Mouse (Mus musculus) cerebellum, adult 9-11 months (tissue): ENCODE results near the gene Pnpo.
A peak's percentile ranks its signal among the peaks of the same experiment; 100 is the strongest.

Experiments
- DNase-seq: peaks from one replicate; pipeline ENCODE4 v3.0.0; 2022

Pnpo gene

GRCm38 (mm10) chr11:96943746-96944304, at the start of gene Pnpo:
Pnpo (minus strand) TSS chr11:96943986.
- DNase-seq = peak; percentile 96

GRCm38 (mm10) chr11:96992722-96993311, 49.0 kb upstream of the Pnpo start:
- no peak for DNase-seq

GRCm38 (mm10) chr11:96991501-96991900, 47.7 kb upstream of the Pnpo start:
- DNase-seq = no peak

- no peak for DNase-seq
Observed at GRCm38 (mm10) chr11:96987873-96988655, 44.3 kb upstream of the Pnpo start.

- no peak for DNase-seq
Observed at GRCm38 (mm10) chr11:96986463-96986862, 42.7 kb upstream of the Pnpo start.

- DNase-seq = no peak
Observed at GRCm38 (mm10) chr11:96984903-96985302, 41.1 kb upstream of the Pnpo start.

GRCm38 (mm10) chr11:96982859-96983258, 39.1 kb upstream of the Pnpo start, which contains the start of gene Sp2:
Sp2 (minus strand) TSS chr11:96982959.
- no peak for DNase-seq

GRCm38 (mm10) chr11:96982355-96982754, 38.6 kb upstream of the Pnpo start:
- DNase-seq = peak; percentile 88

GRCm38 (mm10) chr11:96981461-96981860, 37.7 kb upstream of the Pnpo start:
- DNase-seq = peak; percentile 53

GRCm38 (mm10) chr11:96980021-96980420, 36.2 kb upstream of the Pnpo start:
- DNase-seq = peak; percentile 45

GRCm38 (mm10) chr11:96979329-96979728, 35.5 kb upstream of the Pnpo start:
- DNase-seq = peak; percentile 52

GRCm38 (mm10) chr11:96978401-96979246, 34.8 kb upstream of the Pnpo start:
- peak; percentile 72 for DNase-seq

GRCm38 (mm10) chr11:96977606-96978400, 34.0 kb upstream of the Pnpo start:
- peak; percentile 100 for DNase-seq

GRCm38 (mm10) chr11:96976911-96977591, 33.3 kb upstream of the Pnpo start:
- no peak for DNase-seq

GRCm38 (mm10) chr11:96976379-96976687, 32.5 kb upstream of the Pnpo start:
- DNase-seq = peak; percentile 58

GRCm38 (mm10) chr11:96975511-96976378, 32.0 kb upstream of the Pnpo start:
- peak; percentile 56 for DNase-seq

GRCm38 (mm10) chr11:96974813-96975212, 31.0 kb upstream of the Pnpo start:
- DNase-seq = no peak

- DNase-seq = peak; percentile 85
Observed at GRCm38 (mm10) chr11:96973426-96973964, 29.7 kb upstream of the Pnpo start.

GRCm38 (mm10) chr11:96972906-96973305, 29.1 kb upstream of the Pnpo start:
- no peak for DNase-seq

- no peak for DNase-seq
Observed at GRCm38 (mm10) chr11:96970341-96970740, 26.6 kb upstream of the Pnpo start.
